Mouse (Mus musculus) retina, postnatal 7 days (tissue): ENCODE data around the gene Adarb2.

Experiments
- DNase-seq: peaks from one replicate; pipeline ENCODE4 v3.0.0-alpha.2; 2012; ENCODE audit warnings: low read depth, low spot score

Gene Adarb2

GRCm38 (mm10) chr13:8484592-8485272, 282.1 kb downstream of the Adarb2 start:
- DNase-seq, result no peak

GRCm38 (mm10) chr13:8487756-8488434, 285.2 kb downstream of the Adarb2 start:
- no peak for DNase-seq

DNA sequence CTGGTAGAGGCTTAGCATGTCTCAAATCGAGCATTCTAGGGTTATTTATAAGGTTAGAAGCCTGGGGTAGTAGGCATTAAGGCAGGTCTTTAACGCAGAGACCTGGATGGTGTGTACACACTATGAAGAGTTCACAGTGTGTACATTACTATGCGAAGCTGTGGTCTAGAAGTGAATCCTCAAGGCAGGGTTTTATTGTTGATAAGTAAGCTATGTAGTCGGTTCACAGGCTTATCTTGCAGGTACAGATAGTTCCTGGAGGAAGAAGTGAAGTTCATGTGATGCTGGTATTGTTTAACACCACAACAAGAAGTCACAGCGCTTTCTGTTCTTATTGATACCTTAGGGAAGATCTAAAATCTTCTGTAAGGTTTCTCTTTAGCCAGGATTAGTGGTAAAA, 290.7 kb downstream of the Adarb2 start:
- no peak for DNase-seq

DNA sequence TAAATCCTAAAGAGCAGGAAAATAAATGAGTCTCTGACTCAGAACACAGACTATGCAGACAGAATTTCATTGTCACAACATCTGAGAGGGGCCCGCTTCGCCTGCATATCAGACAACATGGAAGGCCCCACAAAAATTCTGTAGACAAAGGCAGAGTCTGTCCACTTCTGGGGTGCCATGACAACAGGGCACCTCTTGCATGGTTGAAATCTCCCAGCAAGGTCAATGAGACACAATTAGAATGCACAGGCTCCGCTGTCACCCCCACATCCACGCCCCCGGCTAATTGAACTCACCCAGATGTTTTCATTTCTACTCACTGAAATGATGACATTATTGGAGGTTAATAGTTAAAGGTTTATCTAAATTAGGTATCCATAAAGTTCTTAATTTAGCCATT, 296.9 kb downstream of the Adarb2 start:
- DNase-seq, result no peak

DNA sequence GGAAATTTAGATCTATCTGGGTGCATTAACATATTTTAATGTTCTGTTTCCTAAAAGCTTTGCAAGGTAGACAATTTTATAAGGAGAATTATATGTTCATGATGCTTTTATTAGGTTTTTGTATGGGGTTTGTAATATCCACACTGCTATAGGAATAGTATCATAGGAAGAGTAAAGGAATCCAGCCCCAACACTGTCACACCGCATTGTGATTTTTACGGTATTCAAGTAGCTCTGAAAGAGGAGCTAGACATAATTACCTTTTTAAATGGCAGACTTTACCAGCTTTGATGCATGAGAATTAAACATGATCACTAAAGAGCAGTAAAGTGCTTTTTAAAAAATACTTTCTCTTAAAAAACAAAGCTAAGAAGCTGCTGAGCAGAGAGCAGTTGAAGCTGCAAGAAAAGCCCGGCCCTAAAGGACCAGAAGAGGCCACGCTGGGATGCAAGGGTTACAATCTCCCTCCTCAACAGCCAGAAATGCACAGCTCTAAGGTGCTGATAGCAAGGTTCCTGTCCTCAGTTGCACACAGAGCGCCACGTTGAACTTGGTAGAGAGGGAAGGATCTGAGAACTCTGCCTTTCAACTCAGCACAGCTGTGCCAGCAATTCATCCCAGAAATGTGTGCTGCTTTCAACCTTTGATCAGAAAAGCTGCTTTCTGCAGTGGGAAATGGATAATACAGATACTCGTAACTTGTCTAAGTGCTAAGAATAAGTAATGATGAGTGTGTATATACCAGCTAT, 308.6 kb downstream of the Adarb2 start:
- no peak for DNase-seq

DNA sequence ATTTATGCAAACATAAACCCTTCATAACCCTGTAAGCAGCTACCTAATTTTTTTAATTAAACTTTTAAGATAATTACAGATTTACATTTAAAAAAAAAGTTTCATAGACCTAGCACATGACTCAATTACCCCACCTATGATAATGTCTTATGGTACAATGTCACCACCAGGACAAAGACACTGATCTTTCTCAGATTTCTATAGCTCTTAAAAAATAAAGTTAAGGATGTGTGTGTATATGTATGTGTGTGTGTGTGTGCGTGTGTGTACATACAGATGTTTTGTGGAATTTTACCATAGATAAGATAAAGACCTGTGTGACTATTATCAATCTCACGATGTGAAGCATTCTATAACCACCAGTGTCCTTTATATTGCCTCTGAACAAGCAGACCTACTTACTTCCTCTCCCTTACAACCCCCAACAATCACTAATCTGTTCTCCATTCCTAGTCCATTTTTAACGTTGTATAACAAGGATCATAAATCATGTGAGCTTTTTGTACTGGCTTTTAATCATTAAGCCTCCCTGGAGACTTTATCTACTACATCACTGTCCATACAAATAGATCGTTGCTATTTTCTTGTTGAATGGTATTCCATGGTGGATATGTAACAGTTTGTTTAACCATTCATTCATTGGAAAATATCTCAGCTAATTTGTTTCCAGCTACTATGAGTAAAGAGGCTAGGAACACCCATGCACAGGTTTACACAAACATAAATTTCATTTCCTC, 313.5 kb downstream of the Adarb2 start:
- DNase-seq, result no peak

DNA sequence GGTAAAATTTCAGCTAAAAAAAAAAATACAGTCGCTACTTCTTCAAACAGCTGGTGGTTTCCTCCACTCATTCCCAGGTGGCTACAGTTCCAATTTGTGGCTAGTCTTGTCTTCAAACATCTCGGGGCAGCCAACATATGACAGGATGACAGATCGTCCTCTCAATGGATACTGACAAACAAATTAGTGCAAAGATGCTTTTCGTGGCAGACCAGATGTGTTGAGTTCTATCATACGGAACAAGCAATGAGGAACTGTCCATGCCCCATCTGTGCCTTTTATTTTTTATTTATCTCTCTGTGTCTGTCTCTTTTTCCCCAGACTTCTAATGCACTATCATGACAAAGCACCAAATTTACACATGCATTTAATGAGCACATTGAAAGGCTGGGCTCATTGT, 316.5 kb downstream of the Adarb2 start:
- DNase-seq, result no peak

GRCm38 (mm10) chr13:8525748-8526631, 323.3 kb downstream of the Adarb2 start:
- no peak for DNase-seq

- DNase-seq, result no peak
Observed at GRCm38 (mm10) chr13:8534265-8535113, 331.8 kb downstream of the Adarb2 start.

- no peak for DNase-seq
Observed at GRCm38 (mm10) chr13:8538481-8538880, 335.8 kb downstream of the Adarb2 start.

DNA sequence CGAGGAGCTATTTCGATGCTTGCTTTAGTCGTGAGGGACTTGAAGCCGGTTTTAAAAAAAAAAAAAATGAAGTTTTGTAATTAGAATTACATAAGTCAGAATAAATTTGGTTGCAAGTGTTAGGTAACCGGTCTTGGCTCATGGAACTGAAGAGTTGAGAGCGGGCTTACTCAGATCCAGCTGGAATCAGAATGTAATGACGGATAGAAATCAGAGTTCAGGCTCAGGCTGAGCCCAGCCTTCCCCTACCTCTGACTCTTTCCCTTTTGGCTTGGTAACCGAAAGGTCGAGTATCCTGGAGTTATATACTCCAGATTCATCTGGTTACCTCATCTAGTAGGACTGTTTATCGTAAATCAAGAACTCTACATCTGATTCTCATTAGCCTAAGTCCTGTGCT, 336.2 kb downstream of the Adarb2 start:
- DNase-seq, result no peak

- no peak for DNase-seq
Observed at GRCm38 (mm10) chr13:8542684-8543083, 340.0 kb downstream of the Adarb2 start.

DNA sequence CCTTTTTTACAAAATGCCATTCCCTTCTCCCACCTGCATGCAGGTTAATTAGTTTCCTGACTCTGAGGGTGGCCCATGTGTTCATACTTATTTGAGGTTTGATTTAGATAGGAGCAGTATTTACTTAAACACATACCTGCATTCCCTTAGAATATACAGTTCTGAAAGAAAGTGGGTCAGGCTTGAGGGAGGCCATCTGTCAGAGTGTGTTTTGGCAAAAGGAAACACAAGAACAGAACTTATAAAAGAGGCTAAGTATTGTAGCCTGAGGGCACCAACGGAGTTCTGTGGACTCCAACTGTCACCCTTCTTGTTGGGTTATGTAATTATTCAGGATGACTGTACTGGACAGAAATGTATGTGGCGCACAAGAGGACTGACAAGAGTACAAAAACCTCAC, 349.6 kb downstream of the Adarb2 start:
- DNase-seq, result no peak

- no peak for DNase-seq
Observed at GRCm38 (mm10) chr13:8557784-8558183, 355.1 kb downstream of the Adarb2 start.

- DNase-seq, result no peak
Observed at GRCm38 (mm10) chr13:8560485-8560884, 357.8 kb downstream of the Adarb2 start.

DNA sequence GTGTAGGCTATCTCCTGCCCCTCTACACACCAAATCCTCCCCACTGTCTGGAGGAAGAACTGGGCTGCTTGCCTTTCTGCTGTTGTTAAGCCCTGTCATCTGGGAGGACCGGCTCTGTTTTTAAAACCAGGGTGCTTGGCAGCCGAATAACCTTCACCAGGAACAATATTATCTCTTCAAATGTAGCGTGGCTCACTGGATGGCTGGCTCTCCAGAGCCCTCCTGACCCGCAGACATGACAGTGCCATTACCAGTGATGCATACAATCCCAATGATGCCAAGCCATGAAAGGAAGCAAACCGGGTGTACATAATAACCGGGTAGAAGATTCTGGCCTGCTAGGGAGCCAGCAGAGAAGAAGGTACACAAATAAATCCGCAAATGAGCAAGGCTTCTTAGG, 360.5 kb downstream of the Adarb2 start:
- DNase-seq, result no peak

DNA sequence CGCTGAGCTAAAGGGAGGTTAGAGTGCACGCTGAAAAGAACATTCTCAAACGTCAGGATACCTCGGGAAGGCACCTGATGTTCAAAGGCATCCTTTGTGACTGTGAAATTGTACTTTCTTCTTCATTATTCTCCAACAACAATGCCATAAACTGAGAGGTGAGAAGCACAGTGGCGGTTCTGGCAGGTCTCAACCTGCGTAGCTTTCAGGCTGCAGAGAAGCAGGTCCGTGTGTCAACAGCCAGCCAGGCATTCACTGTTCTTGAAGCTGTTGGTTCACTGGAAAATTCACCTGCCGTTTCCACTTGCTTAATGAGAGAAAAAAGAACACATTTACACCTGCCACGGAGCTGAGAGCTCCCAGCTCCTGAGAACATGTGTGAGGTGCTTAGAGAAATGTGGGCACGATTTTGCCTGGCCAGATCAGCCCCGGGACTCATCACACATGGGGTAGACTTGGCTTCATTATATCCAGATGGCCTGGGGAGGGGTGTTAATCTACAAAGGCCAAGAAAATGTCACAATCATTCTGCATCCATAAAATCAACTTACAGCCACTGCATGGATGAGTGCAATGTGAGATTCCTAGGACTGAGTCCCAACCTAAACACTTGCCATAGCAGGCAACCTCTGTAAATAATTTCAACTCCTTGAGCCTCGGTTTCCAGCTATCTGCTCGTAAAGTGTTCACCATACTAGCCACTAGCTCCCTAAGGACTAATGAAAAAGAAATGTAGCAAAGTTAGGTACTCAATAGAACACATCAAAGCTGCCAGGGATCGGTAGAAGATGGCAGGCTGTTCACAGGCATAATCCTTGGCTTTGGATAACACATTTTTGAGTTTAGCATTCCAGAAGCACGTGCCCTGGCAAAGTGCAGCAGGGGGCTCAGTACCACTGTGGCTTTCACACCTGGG, 364.7 kb downstream of the Adarb2 start:
- DNase-seq, result no peak

- no peak for DNase-seq
Observed at GRCm38 (mm10) chr13:8570269-8570668, 367.6 kb downstream of the Adarb2 start.

DNA sequence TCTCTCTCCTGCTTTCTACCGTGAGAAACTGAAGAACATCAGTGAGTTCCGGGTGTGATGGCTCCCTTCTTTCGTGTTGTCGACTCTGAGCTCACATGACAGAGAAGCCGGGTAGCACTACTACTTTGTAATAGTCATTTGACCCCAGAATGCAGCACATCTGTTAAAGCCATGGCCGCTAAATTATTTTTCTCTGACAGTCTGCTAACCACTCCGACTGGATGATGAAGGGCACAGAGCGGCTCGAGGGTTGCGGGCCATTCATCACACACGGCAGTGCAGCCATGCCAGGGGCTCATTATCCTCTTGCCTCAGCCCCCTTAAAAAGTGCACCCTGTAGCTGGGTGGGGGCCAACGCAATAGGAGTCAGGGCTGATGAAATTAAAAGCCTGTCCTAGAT, 371.2 kb downstream of the Adarb2 start:
- DNase-seq, result no peak
